Mouse (Mus musculus) CD4-positive, CD25-positive, alpha-beta regulatory T cell, adult 4 months (primary cell): ENCODE results near the gene Il1rapl2. TPM values are rescaled to one million over a fixed set of nuclear protein-coding genes. Genes with fewer than 3 reads are reported as not detected.

Source experiments
- ATAC-seq: one replicate; pipeline ENCODE4 v1.8.0; 2017
- polyA plus RNA-seq, 2 experiments: library from polyadenylated mRNA; unstranded; fragments of 100-300 nt; shearing (Covaris generic); gene quantifications; one replicate each; pipeline ENCODE4 v1.2.1; 2017

The Il1rapl2 gene
- under 1 TPM in 1 of 2 experiments, not detected in 1; 0.20 TPM for polyA plus RNA-seq

DNA sequence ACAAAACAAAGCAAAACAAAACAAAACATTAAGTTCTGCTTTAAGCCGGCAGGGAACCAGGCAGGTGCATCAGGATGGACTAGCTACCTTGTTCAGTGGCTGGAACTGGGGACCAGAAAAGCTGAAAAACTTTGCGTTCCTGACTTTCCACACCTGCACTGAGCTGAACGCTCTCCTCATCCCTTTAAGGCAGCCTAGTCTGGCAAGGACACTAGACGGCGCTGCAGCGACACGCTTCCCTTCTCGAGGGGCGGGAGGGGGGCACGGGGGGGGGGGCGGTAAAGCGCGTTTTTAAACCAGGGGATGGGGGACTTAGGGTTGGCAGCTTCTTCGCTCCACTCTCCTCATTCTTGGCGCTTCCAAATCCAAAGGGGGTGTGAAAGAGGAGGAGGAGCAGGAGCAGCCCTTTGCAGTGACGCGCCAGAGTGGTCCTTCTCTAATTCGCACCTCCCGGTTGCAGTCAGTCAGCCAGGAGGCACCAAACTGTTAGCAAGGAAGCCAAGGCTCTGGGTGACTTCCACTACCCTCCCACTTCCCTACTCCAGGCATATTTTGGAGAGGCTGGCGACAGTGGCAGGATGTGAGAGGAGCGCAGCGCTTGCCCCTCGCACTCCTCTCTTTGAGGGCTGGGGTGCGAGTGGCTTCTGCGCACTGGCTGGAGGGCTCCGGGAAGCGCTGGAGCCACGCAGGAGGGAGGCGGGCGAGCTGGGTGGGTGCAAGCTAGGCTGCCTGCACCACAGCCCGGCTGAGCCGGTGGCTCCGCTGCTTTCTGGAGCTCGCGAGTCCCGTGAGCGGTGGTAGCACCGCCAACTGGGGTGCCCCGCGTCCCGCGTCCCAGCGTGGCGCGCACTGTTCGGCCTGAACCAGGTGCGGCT, at the start of gene Il1rapl2:
Gene Il1rapl2 (plus strand): TSS at position 288 of the 875 bp plus-strand sequence.
- no peak for ATAC-seq

GRCm38 (mm10) chrX:137548348-137548747, 22.1 kb upstream of the Il1rapl2 start:
- no peak for ATAC-seq

DNA sequence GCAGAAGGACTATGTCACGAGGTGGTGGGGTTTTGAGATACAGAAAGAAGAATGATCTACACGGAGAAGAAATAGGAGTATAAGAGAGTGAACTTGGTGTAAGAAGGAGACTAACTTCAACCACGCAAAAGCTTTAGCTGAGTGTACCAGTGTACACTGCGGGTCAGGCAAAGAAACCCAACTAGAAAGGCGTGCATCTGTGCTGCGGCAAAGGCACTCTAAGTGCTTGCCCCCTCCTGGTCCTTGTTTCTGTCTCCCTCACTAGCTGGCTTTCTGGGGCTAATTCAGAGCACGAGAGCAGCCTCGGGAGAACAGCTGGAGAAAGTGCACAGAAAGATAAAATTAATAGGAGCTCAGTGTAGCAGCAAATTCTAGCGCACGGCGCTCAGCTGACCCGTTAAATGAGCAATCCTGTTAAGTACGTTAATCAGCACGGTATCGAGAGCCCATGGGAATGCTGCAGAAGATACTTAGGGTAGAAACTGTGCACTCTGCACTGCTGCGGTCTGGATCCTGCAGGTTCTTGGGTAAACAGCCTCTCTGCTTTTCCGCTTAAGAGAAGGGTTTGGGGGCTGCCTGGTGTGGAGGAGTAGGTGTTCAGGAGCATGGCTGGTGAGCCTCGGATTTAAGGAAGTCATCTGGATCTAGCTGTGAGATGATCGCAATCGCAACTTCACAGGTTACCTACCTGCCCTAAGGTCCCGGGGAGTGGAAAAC, 778 bp upstream of the Il1rapl2 start:
- no peak for ATAC-seq

GRCm38 (mm10) chrX:137582656-137583055, 12.2 kb downstream of the Il1rapl2 start:
- ATAC-seq = no peak

- ATAC-seq = no peak
Measured at GRCm38 (mm10) chrX:137620697-137621096, 50.3 kb downstream of the Il1rapl2 start.

GRCm38 (mm10) chrX:137667011-137667410, 96.6 kb downstream of the Il1rapl2 start:
- ATAC-seq = no peak

DNA sequence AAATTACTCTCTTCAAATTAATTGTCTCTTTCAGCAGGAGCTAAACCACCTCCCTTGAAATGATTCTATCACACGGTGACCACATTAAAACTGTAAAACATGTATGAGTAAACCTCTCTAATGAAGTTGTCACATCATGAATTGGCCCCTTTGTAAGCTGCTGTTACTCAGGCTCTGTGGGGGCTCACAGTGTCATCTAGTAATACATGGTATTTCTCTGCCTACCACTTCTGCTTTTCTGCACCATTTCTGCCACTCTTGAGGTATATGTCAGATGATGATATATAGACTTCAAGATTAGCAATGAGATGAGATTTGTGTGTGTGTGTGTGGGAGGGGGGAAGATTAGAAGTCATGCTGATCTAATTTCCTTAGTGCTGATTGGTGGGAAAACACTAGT, 117.6 kb downstream of the Il1rapl2 start:
- ATAC-seq = no peak

- ATAC-seq = no peak
Measured at GRCm38 (mm10) chrX:137700006-137700405, 129.6 kb downstream of the Il1rapl2 start.

- ATAC-seq = no peak
Measured at GRCm38 (mm10) chrX:137755537-137755936, 185.1 kb downstream of the Il1rapl2 start.

- ATAC-seq = no peak
Measured at GRCm38 (mm10) chrX:137805484-137806200, 235.2 kb downstream of the Il1rapl2 start.

DNA sequence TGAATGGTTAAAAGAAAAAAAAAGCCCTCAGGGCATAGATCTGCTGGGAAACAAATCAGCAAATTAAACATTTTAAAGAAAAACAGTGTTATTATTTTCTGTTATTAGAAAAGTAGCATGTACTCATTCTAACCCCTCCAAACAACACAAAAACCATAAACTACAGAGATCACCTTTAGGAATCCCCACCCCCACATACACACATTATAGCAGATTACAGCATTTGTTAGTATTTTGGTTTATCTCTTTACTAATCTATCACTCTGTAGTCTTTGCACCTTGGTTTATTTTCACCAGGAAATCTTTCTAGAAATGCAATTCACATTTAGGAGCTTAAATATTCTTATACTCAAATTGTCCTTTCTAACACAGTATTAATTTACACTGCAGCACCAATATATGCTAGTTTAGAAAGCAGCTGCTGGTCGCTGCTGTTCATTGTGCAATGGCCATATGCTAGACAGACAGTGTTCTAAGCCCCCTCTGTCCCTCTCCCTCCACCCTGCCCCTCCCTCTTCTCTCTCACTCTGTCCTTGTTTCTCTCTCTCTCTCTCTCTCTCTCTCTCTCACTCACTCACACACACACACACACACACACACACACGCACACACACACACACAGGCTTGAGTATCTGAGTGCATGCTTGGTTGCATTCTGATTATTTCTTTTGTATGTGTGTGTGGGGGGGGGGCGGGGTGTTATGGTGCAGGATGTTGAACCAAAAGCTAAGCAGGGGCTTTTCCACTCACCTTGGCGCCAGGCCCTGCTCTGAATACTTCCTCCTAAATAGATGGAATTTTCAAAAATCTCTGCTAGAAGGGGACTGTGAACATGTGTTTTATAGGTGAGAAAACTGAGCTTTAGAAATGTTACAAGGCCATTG, 236.1 kb downstream of the Il1rapl2 start:
- ATAC-seq = no peak

GRCm38 (mm10) chrX:137809526-137809925, 239.1 kb downstream of the Il1rapl2 start:
- ATAC-seq = no peak

DNA sequence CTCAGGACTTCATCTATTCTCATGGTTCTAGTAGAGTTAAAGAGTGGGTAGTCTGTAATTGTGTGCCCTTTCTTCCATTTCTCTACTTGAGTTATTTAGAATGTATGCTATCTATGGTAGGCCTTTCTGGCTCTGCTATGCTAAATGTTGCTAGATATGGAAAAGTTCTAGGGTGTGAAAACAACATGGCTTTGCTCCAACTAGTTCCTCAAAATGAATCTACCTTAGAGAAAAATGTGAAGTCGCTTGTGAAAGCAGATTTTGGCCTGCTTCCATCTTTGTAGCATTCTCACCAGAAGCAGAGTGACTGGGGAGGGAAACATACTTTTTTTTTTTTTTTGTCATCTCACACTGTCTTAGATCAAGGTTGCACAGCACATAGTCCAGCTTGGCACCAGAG, 241.7 kb downstream of the Il1rapl2 start:
- no peak for ATAC-seq

DNA sequence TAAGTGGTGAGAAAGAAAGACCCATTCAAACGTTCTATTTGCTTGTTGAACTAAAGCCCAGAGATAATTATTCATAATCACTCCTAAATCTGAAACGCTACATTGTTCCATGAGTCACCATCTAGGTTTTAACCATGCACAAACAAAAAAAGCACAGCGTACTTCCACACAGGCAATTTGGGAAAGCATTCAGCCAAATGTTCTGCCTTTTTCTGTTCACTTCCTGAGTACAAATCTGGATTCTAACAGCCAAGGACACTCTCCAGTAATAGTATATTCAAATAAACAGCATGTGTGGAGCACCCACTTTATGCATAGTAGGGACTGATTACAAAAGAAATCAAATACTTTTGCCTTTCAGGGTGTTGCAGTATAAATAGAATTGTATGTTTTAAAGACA, 278.5 kb downstream of the Il1rapl2 start:
- ATAC-seq = no peak

- no peak for ATAC-seq
Measured at GRCm38 (mm10) chrX:137923490-137923889, 353.1 kb downstream of the Il1rapl2 start.

GRCm38 (mm10) chrX:137926835-137927234, 356.4 kb downstream of the Il1rapl2 start:
- no peak for ATAC-seq

DNA sequence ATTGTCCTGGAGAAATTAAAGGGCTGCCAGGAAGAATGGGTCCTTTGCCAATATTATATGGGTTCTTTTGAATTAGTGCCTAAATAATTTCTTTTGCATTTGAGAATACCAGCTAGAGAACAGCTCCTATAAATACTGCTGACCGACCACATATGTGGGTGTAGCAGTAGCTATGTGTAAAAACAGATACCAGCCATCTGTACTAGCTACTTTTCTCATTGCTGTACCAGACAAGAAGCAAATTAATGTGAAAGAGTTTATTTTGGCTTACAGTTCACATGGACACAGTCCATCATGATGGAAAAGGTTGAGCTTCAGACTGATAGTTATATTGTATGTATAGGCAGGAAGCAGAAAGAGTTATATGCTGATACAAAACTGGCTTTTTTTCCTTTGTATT, 377.3 kb downstream of the Il1rapl2 start:
- no peak for ATAC-seq

DNA sequence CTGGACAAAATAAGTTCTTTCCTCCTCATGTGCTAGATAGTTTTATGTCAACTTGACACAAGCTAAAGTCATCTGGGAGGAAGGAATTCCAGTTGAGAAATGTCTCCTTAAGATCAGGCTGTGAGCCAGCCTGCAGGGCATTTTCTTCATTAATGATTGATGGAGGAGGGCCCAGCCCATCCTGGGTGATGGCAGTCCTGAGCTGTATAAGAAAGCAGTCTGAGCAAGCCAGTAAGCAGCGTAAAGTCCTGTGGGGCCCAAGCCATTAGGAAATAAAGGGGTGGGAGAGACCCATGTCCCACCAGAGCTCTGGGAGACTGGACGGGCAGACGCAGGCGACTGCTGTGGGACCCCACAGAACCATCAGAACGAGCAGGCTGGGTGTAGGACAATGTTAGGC, 400.9 kb downstream of the Il1rapl2 start:
- no peak for ATAC-seq

DNA sequence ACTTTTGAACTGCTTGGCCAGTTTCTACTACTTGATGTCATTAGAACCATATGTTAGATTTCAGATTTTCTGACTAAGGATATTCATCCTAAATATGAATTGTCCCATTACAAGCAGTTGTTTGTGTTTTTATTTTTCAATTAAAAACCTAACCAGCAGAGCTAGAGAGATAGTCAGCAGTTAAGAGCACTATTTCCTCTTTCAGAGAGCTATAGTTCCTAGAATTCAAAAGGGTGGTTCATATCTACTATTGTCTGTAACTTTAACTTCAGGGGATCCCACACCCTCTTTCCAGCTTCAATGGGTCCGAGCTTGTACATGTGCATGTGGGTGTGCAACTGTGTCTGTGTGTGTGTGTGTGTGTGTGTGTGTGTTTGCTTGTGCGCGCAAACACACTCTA, 472.7 kb downstream of the Il1rapl2 start:
- ATAC-seq = no peak

- no peak for ATAC-seq
Measured at GRCm38 (mm10) chrX:138103954-138104353, 533.5 kb downstream of the Il1rapl2 start.

- no peak for ATAC-seq
Measured at GRCm38 (mm10) chrX:138104668-138105067, 534.3 kb downstream of the Il1rapl2 start.

DNA sequence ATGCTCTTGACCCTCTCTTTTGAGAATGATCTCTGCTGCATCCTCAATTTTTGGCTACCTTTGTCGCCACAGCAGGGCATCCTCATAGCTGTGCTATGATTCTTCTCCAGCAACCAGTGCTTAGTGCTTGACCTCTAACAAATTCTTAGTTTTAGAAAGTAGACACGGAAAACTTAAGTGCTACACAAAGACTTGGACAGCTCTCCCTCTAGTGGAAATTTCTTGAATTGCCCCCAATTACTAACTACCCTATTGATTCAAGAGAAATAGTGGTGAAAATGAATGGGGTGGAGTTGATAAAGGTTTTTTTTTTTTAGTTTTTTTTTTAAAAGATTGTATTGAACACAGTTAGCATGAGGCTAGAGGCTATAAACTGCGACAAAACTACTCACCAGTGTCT, 599.7 kb downstream of the Il1rapl2 start:
- no peak for ATAC-seq
